Mouse (Mus musculus) megakaryocyte progenitor cell, adult 5-6 weeks (primary cell): ENCODE measurements at regions not wholly inside any gene's neighbourhood (a gene's known extent, or its start where the extent isn't known, plus 50 kb on each side); places are given as distances from the start of the nearest gene placed in this dataset.

Experiments used
- ATAC-seq: replicated peaks from 2 replicates; pipeline ENCODE4 v1.8.0; 2016; ENCODE audit warnings: mild to moderate bottlenecking, moderate TSS enrichment, inconsistent platforms; ENCODE audit not compliant: poor library complexity

GRCm38 (mm10) chr3:52817416-52817815 lies 199.6 kb downstream of the Cog6 start:
- no peak for ATAC-seq

- ATAC-seq: no peak
Measured at GRCm38 (mm10) chr3:52815497-52815896, 201.5 kb downstream of the Cog6 start.

GRCm38 (mm10) chr3:52802324-52802723 lies 214.7 kb downstream of the Cog6 start:
- no peak for ATAC-seq

- ATAC-seq: no peak
Measured at GRCm38 (mm10) chr3:52801446-52801845, 215.6 kb downstream of the Cog6 start.

- ATAC-seq: no peak
Measured at GRCm38 (mm10) chr3:52800673-52801072, 216.4 kb downstream of the Cog6 start.

- peak; percentile 90 for ATAC-seq
Measured at GRCm38 (mm10) chr3:52797801-52798200, 219.2 kb downstream of the Cog6 start.

GRCm38 (mm10) chr3:52797164-52797563 lies 219.9 kb downstream of the Cog6 start:
- peak; percentile 52 for ATAC-seq

GRCm38 (mm10) chr3:52794218-52794617 lies 222.8 kb downstream of the Cog6 start:
- ATAC-seq: no peak

GRCm38 (mm10) chr3:52792801-52793200 lies 224.2 kb downstream of the Cog6 start:
- ATAC-seq: no peak

GRCm38 (mm10) chr3:52792121-52792520 lies 224.9 kb downstream of the Cog6 start:
- no peak for ATAC-seq

- no peak for ATAC-seq
Measured at GRCm38 (mm10) chr3:52790942-52791341, 226.1 kb downstream of the Cog6 start.

GRCm38 (mm10) chr3:52787964-52788760 lies 228.9 kb downstream of the Cog6 start:
- peak; percentile 67 for ATAC-seq

- ATAC-seq: no peak
Measured at GRCm38 (mm10) chr3:52785595-52785994, 231.4 kb downstream of the Cog6 start.

- ATAC-seq: no peak
Measured at GRCm38 (mm10) chr3:52784476-52784875, 232.6 kb downstream of the Cog6 start.

GRCm38 (mm10) chr3:52782576-52782975 lies 234.5 kb downstream of the Cog6 start:
- no peak for ATAC-seq

- ATAC-seq: 0 out of 2 replicates have a peak, but pooled peaks have one; percentile 31
Measured at GRCm38 (mm10) chr3:52781521-52781920, 235.5 kb downstream of the Cog6 start.

- no peak for ATAC-seq
Measured at GRCm38 (mm10) chr3:52780356-52780755, 236.7 kb downstream of the Cog6 start.

- ATAC-seq: no peak
Measured at GRCm38 (mm10) chr3:52775875-52776274, 241.2 kb downstream of the Cog6 start.

GRCm38 (mm10) chr3:52775156-52775555 lies 241.9 kb downstream of the Cog6 start:
- no peak for ATAC-seq

GRCm38 (mm10) chr3:52774734-52775133 lies 242.3 kb downstream of the Cog6 start:
- ATAC-seq: no peak

- peak; percentile 80 for ATAC-seq
Measured at GRCm38 (mm10) chr3:52767276-52767675, 249.8 kb downstream of the Cog6 start.

GRCm38 (mm10) chr3:52766841-52767240 lies 250.2 kb downstream of the Cog6 start:
- no peak for ATAC-seq

GRCm38 (mm10) chr3:52764166-52764565 lies 252.9 kb downstream of the Cog6 start:
- no peak for ATAC-seq
